Mouse (Mus musculus) ovary, postnatal 36 days (tissue): ENCODE data around the gene Ccdc77.

ENCODE experiments used
- DNase-seq: peaks from one replicate; pipeline ENCODE4 v3.0.0; 2022; ENCODE audit warnings: low spot score, mixed read lengths

The Ccdc77 gene

GRCm38 (mm10) chr6:120363688-120364522, at the start of gene Ccdc77, which contains the start of gene Kdm5a:
Ccdc77 (minus strand) TSS chr6:120364374.
Kdm5a (plus strand) TSS chr6:120364124.
- DNase-seq, result peak; percentile 91

GRCm38 (mm10) chr6:120403936-120404335, 39.8 kb upstream of the Ccdc77 start:
- DNase-seq, result no peak

GRCm38 (mm10) chr6:120395622-120396345, 31.6 kb upstream of the Ccdc77 start:
- no peak for DNase-seq

GRCm38 (mm10) chr6:120392811-120393210, 28.6 kb upstream of the Ccdc77 start:
- no peak for DNase-seq

GRCm38 (mm10) chr6:120390054-120390453, 25.9 kb upstream of the Ccdc77 start:
- no peak for DNase-seq

- no peak for DNase-seq
Measured at GRCm38 (mm10) chr6:120376736-120377135, 12.6 kb upstream of the Ccdc77 start.

GRCm38 (mm10) chr6:120365051-120365450, 877 bp upstream of the Ccdc77 start:
- no peak for DNase-seq

- DNase-seq, result no peak
Measured at GRCm38 (mm10) chr6:120364523-120364905, 340 bp upstream of the Ccdc77 start.

GRCm38 (mm10) chr6:120362774-120363687, 1.1 kb downstream of the Ccdc77 start:
- no peak for DNase-seq

GRCm38 (mm10) chr6:120362124-120362523, 2.0 kb downstream of the Ccdc77 start:
- DNase-seq, result no peak

GRCm38 (mm10) chr6:120356951-120357945, 6.9 kb downstream of the Ccdc77 start:
- DNase-seq, result peak; percentile 78

- DNase-seq, result no peak
Measured at GRCm38 (mm10) chr6:120356478-120356877, 7.7 kb downstream of the Ccdc77 start.

GRCm38 (mm10) chr6:120349018-120349417, 15.2 kb downstream of the Ccdc77 start:
- no peak for DNase-seq

GRCm38 (mm10) chr6:120343992-120344391, 20.2 kb downstream of the Ccdc77 start:
- DNase-seq, result no peak

GRCm38 (mm10) chr6:120332351-120332750, 31.8 kb downstream of the Ccdc77 start:
- no peak for DNase-seq

GRCm38 (mm10) chr6:120324295-120324927, 39.8 kb downstream of the Ccdc77 start:
- peak; percentile 36 for DNase-seq

GRCm38 (mm10) chr6:120320369-120320768, 43.8 kb downstream of the Ccdc77 start:
- DNase-seq, result no peak

- DNase-seq, result no peak
Measured at GRCm38 (mm10) chr6:120319129-120319528, 45.0 kb downstream of the Ccdc77 start.

GRCm38 (mm10) chr6:120318303-120318940, 45.8 kb downstream of the Ccdc77 start:
- DNase-seq, result no peak

GRCm38 (mm10) chr6:120312443-120312842, 51.7 kb downstream of the Ccdc77 start:
- DNase-seq, result no peak
